Mouse (Mus musculus): ENCODE results near the gene Nrp2. TPM values are rescaled to one million over a fixed set of nuclear protein-coding genes. Genes with fewer than 3 reads are reported as not detected.

The Nrp2 gene
- polyA plus RNA-seq, 1 experiment from 2014 or later = 40.9 TPM

- Histone ChIP-seq H3K4me1 (ENCODE audit: control insufficient read depth, insufficient read depth, low read length) (peaks cover 16% of the 10 kb centered on the region), H3K4me2 (ENCODE audit: low read depth) (no peak overlapping the region), H3K9me3 (ENCODE audit: control insufficient read depth, low read length) (no peaks in the 10 kb centered on the region), H3K27me3 (ENCODE audit: control insufficient read depth, insufficient read depth, low read length) (no peaks in the 10 kb centered on the region), H3K9ac (ENCODE audit: low read length) (no peak overlapping the region), H3K36me3 (ENCODE audit: control insufficient read depth, insufficient read depth, low read length) (no peaks in the 10 kb centered on the region; the same call in 1 of the 2 replicates), H3K4me3 (ENCODE audit: low read depth, low read length) (no peak overlapping the region), H3K27ac (ENCODE audit: low read depth, low read length) (no peak overlapping the region)
- WGBS = 77% methylated on average over 10 of the region's 10 CpGs
- DNase-seq (ENCODE audit: low spot score) = no peak
- no peak for ATAC-seq (ENCODE audit: insufficient read depth, low FRiP score, low TSS enrichment)
These were observed 22.1 kb downstream of the Nrp2 start for GRCm38 (mm10) chr1:62725032-62725678.

DNA sequence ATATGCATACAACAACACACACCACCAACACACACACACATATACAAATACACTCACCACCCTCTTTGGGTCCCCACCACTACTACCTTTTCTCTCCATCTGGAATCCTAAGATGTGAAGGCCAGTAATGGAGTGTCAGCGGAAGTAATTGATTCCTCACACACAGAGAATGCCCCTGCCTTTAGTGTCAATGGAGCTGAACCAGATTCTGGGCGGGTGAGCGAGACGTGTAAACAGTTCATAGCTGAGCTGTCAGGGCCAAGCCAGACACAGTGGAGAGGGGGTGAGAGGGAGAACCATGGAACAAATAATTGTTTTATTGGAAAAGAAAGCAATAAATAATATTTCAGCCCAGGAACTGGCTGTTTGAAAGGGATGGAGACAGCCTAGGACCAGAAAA, 24.1 kb downstream of the Nrp2 start:
- no peaks in the 10 kb centered on the region for H3K9me3 ChIP-seq (ENCODE audit: control insufficient read depth, low read length)

DNA sequence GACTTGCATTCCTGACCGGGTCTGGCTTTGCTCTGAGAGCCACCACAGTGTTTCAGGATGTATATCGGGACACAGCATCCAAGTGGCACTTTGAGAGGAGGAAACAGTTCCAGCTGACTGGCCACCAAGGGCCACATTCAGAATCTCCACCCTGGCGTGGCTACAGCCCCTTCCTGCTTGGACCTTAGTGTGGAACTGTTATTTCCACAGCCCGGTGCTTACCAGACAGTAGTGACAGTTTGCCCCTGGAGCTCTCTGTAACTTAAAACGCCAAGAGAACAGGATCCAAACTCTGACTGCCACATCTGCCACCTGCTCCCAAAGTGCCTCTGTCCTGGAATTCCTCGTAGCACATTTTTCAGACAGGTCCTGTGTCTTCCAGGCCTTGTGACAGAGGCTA, 25.3 kb downstream of the Nrp2 start:
- DNase-seq (ENCODE audit: low spot score) = no peak
- WGBS = 63% methylated on average over 6 of the region's 6 CpGs
- H3K4me3 ChIP-seq (ENCODE audit: low read depth, low read length) = no peak overlapping the region
- ATAC-seq (ENCODE audit: insufficient read depth, low FRiP score, low TSS enrichment) = no peak
- H3K9ac ChIP-seq (ENCODE audit: low read length) = no peak overlapping the region; the same call in 1 of the 2 replicates
- no peaks in the 10 kb centered on the region for H3K9me3 ChIP-seq (ENCODE audit: control insufficient read depth, low read length)
- H3K4me2 ChIP-seq (ENCODE audit: low read depth) = no peak overlapping the region
- H3K27me3 ChIP-seq (ENCODE audit: control insufficient read depth, insufficient read depth, low read length) = no peaks in the 10 kb centered on the region
- no peaks in the 10 kb centered on the region for H3K36me3 ChIP-seq (ENCODE audit: control insufficient read depth, insufficient read depth, low read length)
- peaks cover 14% of the 10 kb centered on the region for H3K4me1 ChIP-seq (ENCODE audit: control insufficient read depth, insufficient read depth, low read length)
- no peak overlapping the region for H3K27ac ChIP-seq (ENCODE audit: low read depth, low read length)

More for the DNA sequence above, 24.1 kb downstream of the Nrp2 start:
- ATAC-seq (ENCODE audit: insufficient read depth, low FRiP score, low TSS enrichment) (no peak), DNase-seq (ENCODE audit: low spot score) (no peak)
- 26% methylated on average over 4 of the region's 4 CpGs for WGBS
- H3K4me3 ChIP-seq (ENCODE audit: low read depth, low read length) = no peak overlapping the region
- H3K27ac ChIP-seq (ENCODE audit: low read depth, low read length) = no peak overlapping the region
- no peak overlapping the region for H3K9ac ChIP-seq (ENCODE audit: low read length)
- H3K4me2 ChIP-seq (ENCODE audit: low read depth) = no peak overlapping the region
- H3K4me1 ChIP-seq (ENCODE audit: control insufficient read depth, insufficient read depth, low read length) = peaks cover 14% of the 10 kb centered on the region
- no peaks in the 10 kb centered on the region for H3K36me3 ChIP-seq (ENCODE audit: control insufficient read depth, insufficient read depth, low read length)
- no peaks in the 10 kb centered on the region for H3K27me3 ChIP-seq (ENCODE audit: control insufficient read depth, insufficient read depth, low read length)

- Histone ChIP-seq H3K27ac (ENCODE audit: low read depth, low read length) (no peak overlapping the region), H3K4me3 (ENCODE audit: low read depth, low read length) (no peak overlapping the region), H3K9ac (ENCODE audit: low read length) (no peak overlapping the region; the same call in 1 of the 2 replicates), H3K9me3 (ENCODE audit: control insufficient read depth, low read length) (no peaks in the 10 kb centered on the region), H3K4me1 (ENCODE audit: control insufficient read depth, insufficient read depth, low read length) (peaks cover 14% of the 10 kb centered on the region), H3K36me3 (ENCODE audit: control insufficient read depth, insufficient read depth, low read length) (no peaks in the 10 kb centered on the region), H3K27me3 (ENCODE audit: control insufficient read depth, insufficient read depth, low read length) (no peaks in the 10 kb centered on the region), H3K4me2 (ENCODE audit: low read depth) (no peak overlapping the region)
- ATAC-seq (ENCODE audit: insufficient read depth, low FRiP score, low TSS enrichment) (no peak), DNase-seq (ENCODE audit: low spot score) (no peak)
- WGBS = 66% methylated on average over 9 of the region's 9 CpGs
These were observed 25.8 kb downstream of the Nrp2 start for GRCm38 (mm10) chr1:62728926-62729325.

DNA sequence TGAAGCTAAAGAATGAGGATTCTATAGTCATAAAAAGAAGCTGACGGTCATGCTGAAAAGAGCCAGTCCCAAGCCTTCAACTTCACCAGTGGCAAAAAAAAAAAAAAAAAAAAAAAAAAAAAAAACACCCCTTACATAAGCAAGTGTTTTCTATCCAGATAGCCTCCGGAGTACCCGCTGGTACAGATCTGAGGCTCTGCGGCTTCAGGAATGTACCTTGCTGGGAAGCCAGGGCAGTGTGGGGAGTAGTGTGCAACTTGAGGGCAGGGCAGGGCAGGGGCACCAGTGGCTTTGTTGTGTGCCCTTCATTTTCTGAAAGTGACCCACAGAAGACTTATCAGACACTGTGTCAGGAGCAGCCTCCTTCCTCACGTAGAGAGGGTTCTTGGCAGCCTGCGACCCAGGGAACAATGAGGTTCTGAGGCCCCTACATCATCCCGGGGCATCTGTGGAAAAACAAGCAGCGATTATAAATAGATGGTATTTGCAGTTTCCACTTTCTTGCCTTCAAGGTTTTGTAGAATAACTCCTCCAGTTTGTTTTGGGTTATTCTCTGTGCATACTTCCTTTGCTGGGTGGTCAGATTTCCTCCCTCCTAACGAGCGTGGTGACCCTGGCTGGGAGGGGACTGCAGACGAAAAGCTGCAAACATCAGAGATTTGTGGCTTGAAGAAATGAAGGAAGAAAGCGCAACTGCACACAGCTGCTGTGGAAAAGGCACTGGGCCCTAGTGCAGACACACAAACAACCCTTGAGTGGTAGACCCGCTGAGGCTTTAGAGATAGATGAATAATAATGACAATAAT, 26.5 kb downstream of the Nrp2 start:
- no peak for ATAC-seq (ENCODE audit: insufficient read depth, low FRiP score, low TSS enrichment)
- Histone ChIP-seq H3K4me1 (ENCODE audit: control insufficient read depth, insufficient read depth, low read length) (peaks cover 14% of the 10 kb centered on the region), H3K36me3 (ENCODE audit: control insufficient read depth, insufficient read depth, low read length) (no peaks in the 10 kb centered on the region), H3K27ac (ENCODE audit: low read depth, low read length) (no peak overlapping the region), H3K9me3 (ENCODE audit: control insufficient read depth, low read length) (no peaks in the 10 kb centered on the region), H3K4me3 (ENCODE audit: low read depth, low read length) (no peak overlapping the region), H3K27me3 (ENCODE audit: control insufficient read depth, insufficient read depth, low read length) (no peaks in the 10 kb centered on the region), H3K4me2 (ENCODE audit: low read depth) (no peak overlapping the region), H3K9ac (ENCODE audit: low read length) (no peak overlapping the region)
- DNase-seq (ENCODE audit: low spot score) = no peak
- WGBS = 54% methylated on average over 13 of the region's 13 CpGs

DNA sequence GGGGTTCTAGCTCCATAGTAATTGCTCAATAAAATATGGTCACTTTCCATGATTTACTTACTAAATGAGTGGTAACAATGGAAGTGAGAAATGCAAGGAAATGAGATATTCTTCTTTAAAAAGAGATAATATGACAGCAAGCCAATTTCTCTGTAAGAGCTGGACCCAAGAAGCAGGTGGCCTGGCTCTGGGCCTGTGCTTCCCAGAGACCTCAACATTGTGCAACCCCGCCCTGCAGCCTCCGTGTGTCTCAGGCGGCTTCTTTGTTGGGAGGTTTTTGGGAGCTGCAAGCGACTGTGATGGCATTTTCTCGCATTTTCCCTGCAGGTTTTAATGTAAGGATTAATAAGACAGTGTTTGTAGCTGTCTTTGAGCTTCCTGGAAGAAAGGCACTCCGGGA, 29.0 kb downstream of the Nrp2 start:
- DNase-seq (ENCODE audit: low spot score) = no peak
- ATAC-seq (ENCODE audit: insufficient read depth, low FRiP score, low TSS enrichment) = no peak
- H3K4me3 ChIP-seq (ENCODE audit: low read depth, low read length) = no peak overlapping the region

GRCm38 (mm10) chr1:62734420-62734931, 31.4 kb downstream of the Nrp2 start:
- WGBS = 73% methylated on average over 5 of the region's 5 CpGs
- Histone ChIP-seq H3K4me2 (ENCODE audit: low read depth) (no peak overlapping the region), H3K36me3 (ENCODE audit: control insufficient read depth, insufficient read depth, low read length) (peaks cover 4% of the 10 kb centered on the region), H3K27ac (ENCODE audit: low read depth, low read length) (no peak overlapping the region), H3K4me3 (ENCODE audit: low read depth, low read length) (no peak overlapping the region), H3K27me3 (ENCODE audit: control insufficient read depth, insufficient read depth, low read length) (no peaks in the 10 kb centered on the region), H3K4me1 (ENCODE audit: control insufficient read depth, insufficient read depth, low read length) (peaks cover 1% of the 10 kb centered on the region; the same call in 1 of the 2 replicates), H3K9me3 (ENCODE audit: control insufficient read depth, low read length) (no peaks in the 10 kb centered on the region), H3K9ac (ENCODE audit: low read length) (no peak overlapping the region)
- ATAC-seq (ENCODE audit: insufficient read depth, low FRiP score, low TSS enrichment) = no peak
- no peak for DNase-seq (ENCODE audit: low spot score)

More for the DNA sequence above, 29.0 kb downstream of the Nrp2 start:
- Histone ChIP-seq H3K9ac (ENCODE audit: low read length) (no peak overlapping the region), H3K36me3 (ENCODE audit: control insufficient read depth, insufficient read depth, low read length) (no peaks in the 10 kb centered on the region), H3K27ac (ENCODE audit: low read depth, low read length) (no peak overlapping the region), H3K4me2 (ENCODE audit: low read depth) (no peak overlapping the region), H3K27me3 (ENCODE audit: control insufficient read depth, insufficient read depth, low read length) (no peaks in the 10 kb centered on the region), H3K9me3 (ENCODE audit: control insufficient read depth, low read length) (no peaks in the 10 kb centered on the region), H3K4me1 (ENCODE audit: control insufficient read depth, insufficient read depth, low read length) (peaks cover 11% of the 10 kb centered on the region)
- 85% methylated on average over 6 of the region's 6 CpGs for WGBS

DNA sequence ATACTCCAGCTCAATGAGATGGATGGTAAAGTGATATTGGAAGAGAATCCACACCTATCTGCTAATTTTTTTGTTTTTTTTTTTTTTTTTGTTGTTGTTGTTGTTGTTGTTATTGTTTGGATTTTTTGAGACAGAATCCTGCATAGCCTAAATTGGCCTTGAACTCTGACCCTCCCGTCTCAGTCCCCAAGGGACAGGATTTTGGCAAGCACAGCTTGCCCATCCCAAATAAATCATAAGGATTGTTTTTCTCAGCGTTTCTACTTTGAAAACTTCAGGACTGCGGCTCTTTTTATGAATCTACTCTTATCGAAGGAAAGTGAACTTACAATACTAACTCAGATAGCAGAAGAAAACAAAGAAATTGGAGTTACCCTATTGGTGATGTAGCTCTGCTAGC, 31.9 kb downstream of the Nrp2 start:
- Histone ChIP-seq H3K27me3 (ENCODE audit: control insufficient read depth, insufficient read depth, low read length) (no peaks in the 10 kb centered on the region), H3K9me3 (ENCODE audit: control insufficient read depth, low read length) (no peaks in the 10 kb centered on the region), H3K4me1 (ENCODE audit: control insufficient read depth, insufficient read depth, low read length) (no peaks in the 10 kb centered on the region; the same call in 1 of the 2 replicates), H3K4me2 (ENCODE audit: low read depth) (no peak overlapping the region), H3K36me3 (ENCODE audit: control insufficient read depth, insufficient read depth, low read length) (peaks cover 6% of the 10 kb centered on the region), H3K4me3 (ENCODE audit: low read depth, low read length) (no peak overlapping the region), H3K27ac (ENCODE audit: low read depth, low read length) (no peak overlapping the region), H3K9ac (ENCODE audit: low read length) (no peak overlapping the region)
- 75% methylated on average over 4 of the region's 4 CpGs for WGBS
- DNase-seq (ENCODE audit: low spot score) = no peak
- ATAC-seq (ENCODE audit: insufficient read depth, low FRiP score, low TSS enrichment) = no peak
